Mouse (Mus musculus): ENCODE data around the gene Ankrd10.

DNA sequence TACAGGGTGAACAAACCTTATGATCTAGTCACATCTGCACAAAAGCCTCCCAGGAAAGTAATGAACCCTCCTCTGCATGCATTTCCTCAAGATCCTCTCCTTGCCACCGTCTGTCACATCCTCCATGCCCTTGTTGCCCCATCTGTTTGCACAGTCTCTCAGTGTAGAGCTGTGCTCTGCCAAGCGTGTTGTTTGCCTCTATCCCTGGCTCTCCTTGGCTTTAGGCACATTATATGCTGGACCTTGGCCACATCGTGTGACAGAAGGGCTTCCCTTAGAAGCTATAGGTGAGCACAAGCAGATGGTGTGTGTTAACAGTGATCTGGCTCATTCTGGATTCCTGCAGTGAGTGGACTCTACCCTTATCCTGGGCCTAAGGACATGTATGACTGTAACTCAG lies 26.4 kb upstream of the Ankrd10 start:
- TF ChIP-seq CTCF (IDR thresholded peaks at IDR 0.05; ENCODE audit: borderline replicate concordance, control insufficient read depth, extremely low read depth, insufficient read depth, low read length, poor library complexity): no peak
- no peak for TF ChIP-seq POLR2A (IDR thresholded peaks at IDR 0.05; ENCODE audit: control insufficient read depth, extremely low read depth, insufficient read depth, low read length, poor library complexity)

All from thymus, adult 2 months (tissue).